ENCODE assay signal across 8 mouse cellular contexts in the genomic region with DNA sequence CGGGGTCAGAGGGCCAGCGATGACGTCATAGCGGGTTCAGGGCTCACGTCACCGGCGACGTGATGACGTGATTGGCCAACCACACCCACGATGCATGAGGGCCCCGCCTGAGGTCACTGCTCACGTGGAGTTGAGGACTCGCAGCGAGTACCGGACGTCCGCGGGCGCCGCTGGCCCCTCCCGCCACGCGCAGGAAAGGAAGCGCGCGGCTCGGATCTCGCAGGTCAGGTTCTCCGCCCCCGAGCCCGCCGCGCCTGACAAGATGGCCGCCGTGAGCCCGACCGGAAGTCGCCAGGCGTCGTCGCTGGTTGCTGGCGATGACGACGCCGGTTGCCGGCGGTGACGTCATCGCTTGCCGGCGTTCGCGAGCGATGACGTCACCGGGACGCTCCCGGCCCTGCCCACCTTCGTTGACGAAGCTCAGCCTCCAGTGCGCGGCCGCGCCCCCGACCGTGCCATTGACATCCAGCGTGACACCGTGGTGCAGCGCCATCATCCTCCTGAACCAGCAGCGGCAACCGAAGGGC. TPM values are rescaled to one million over a fixed set of nuclear protein-coding genes. Genes with fewer than 3 reads are reported as not detected.
DNase-seq lines count a peak whose midpoint lies in the region; ATAC-seq and TF ChIP-seq lines count a peak whose summit lies in the region.

No protein-coding gene starts in this region.

- peaks cover 15% of the 10 kb centered on the region for H3K4me1 ChIP-seq in testis, adult 2 months (ENCODE audit: control insufficient read depth, insufficient read depth, low read length)
- no peaks in the 10 kb centered on the region for H3K4me1 ChIP-seq in embryonic facial prominence, embryonic 12.5 days
- peaks cover 11% of the 10 kb centered on the region for H3K4me1 ChIP-seq in heart, embryonic 15.5 days (replicated peaks)
- no peaks in the 10 kb centered on the region for H3K4me1 ChIP-seq in kidney, postnatal 0 days (replicated peaks; ENCODE audit: insufficient read depth, low read length)
- H3K4me1 ChIP-seq in liver, embryonic 14.5 days (replicated peaks; ENCODE audit: control insufficient read depth in 2 of 2, insufficient read depth in 2 of 2, low read length in 1 of 2): no peaks in the 10 kb centered on the region; a peak in 2 of 4 replicates
- H3K4me1 ChIP-seq in neural tube, embryonic 12.5 days: 0 out of 2 replicates have a peak, but pooled peaks cover 5% of the 10 kb centered on the region
- no peaks in the 10 kb centered on the region for H3K4me1 ChIP-seq in stomach, postnatal 0 days (replicated peaks; ENCODE audit: control insufficient read depth, insufficient read depth)

- H3K9ac ChIP-seq in embryonic facial prominence, embryonic 12.5 days: 0 out of 2 replicates have a peak overlapping the region, but pooled peaks have one; percentile 4
- H3K9ac ChIP-seq in heart, embryonic 15.5 days: peak overlapping the region; percentile 41
- H3K9ac ChIP-seq in kidney, postnatal 0 days (ENCODE audit: low read depth, low read length): peak overlapping the region; percentile 44; the same call in 1 of the 2 replicates
- H3K9ac ChIP-seq in liver, embryonic 14.5 days (replicated peaks): no peak overlapping the region
- H3K9ac ChIP-seq in neural tube, embryonic 12.5 days: peak overlapping the region; percentile 30
- H3K9ac ChIP-seq in stomach, postnatal 0 days (ENCODE audit: low read length): peak overlapping the region; percentile 58

- 0 out of 2 replicates have a peak, but pooled peaks cover 10% of the 10 kb centered on the region for H3K9me3 ChIP-seq in embryonic facial prominence, embryonic 12.5 days
- H3K9me3 ChIP-seq in heart, embryonic 15.5 days (replicated peaks): 0 out of 2 replicates have a peak, but pooled peaks cover 5% of the 10 kb centered on the region
- no peaks in the 10 kb centered on the region for H3K9me3 ChIP-seq in kidney, postnatal 0 days (replicated peaks; ENCODE audit: low read length)
- no peaks in the 10 kb centered on the region for H3K9me3 ChIP-seq in liver, embryonic 14.5 days (ENCODE audit: control insufficient read depth, low read length)
- H3K9me3 ChIP-seq in neural tube, embryonic 12.5 days: peaks cover 9% of the 10 kb centered on the region; the same call in 1 of the 2 replicates
- H3K9me3 ChIP-seq in stomach, postnatal 0 days (ENCODE audit: control insufficient read depth, low read length): no peaks in the 10 kb centered on the region

- no peaks in the 10 kb centered on the region for H3K36me3 ChIP-seq in testis, adult 2 months (ENCODE audit: control insufficient read depth, insufficient read depth, low read length)
- no peaks in the 10 kb centered on the region for H3K36me3 ChIP-seq in embryonic facial prominence, embryonic 12.5 days
- no peaks in the 10 kb centered on the region for H3K36me3 ChIP-seq in heart, embryonic 15.5 days
- no peaks in the 10 kb centered on the region for H3K36me3 ChIP-seq in kidney, postnatal 0 days (ENCODE audit: insufficient read depth, low read length)
- H3K36me3 ChIP-seq in liver, embryonic 14.5 days (replicated peaks; ENCODE audit: control insufficient read depth, insufficient read depth, low read depth): no peaks in the 10 kb centered on the region
- H3K36me3 ChIP-seq in neural tube, embryonic 12.5 days: no peaks in the 10 kb centered on the region
- no peaks in the 10 kb centered on the region for H3K36me3 ChIP-seq in stomach, postnatal 0 days (ENCODE audit: control insufficient read depth, insufficient read depth, low read length)

- ATAC-seq in embryonic facial prominence, embryonic 12.5 days (ENCODE audit: insufficient number of reproducible peaks, insufficient read depth, low FRiP score, low TSS enrichment): 0 out of 2 replicates have a peak, but pooled peaks have one; percentile 18
- peak; percentile 25 for ATAC-seq in heart, embryonic 15.5 days (replicated peaks; ENCODE audit: insufficient number of reproducible peaks, insufficient read depth, low FRiP score, low read depth)
- peak; percentile 38 for ATAC-seq in kidney, postnatal 0 days (replicated peaks; ENCODE audit: low FRiP score, low read depth)
- ATAC-seq in liver, embryonic 14.5 days (ENCODE audit: insufficient read depth): peak; percentile 21; the same call in 1 of the 2 replicates
- ATAC-seq in neural tube, embryonic 12.5 days (ENCODE audit: low FRiP score, low read depth): peak; percentile 42
- ATAC-seq in stomach, postnatal 0 days (ENCODE audit: low FRiP score, low TSS enrichment): peak; percentile 73

- no peak for TF ChIP-seq EP300 in liver, embryonic 14.5 days (IDR thresholded peaks at IDR 0.05; ENCODE audit: low read depth)
- TF ChIP-seq EP300 in stomach, postnatal 0 days (optimal IDR thresholded peaks at IDR 0.05): no peak

- no peaks in the 10 kb centered on the region for H3K27me3 ChIP-seq in testis, adult 2 months (ENCODE audit: control insufficient read depth, insufficient read depth, low read length)
- H3K27me3 ChIP-seq in embryonic facial prominence, embryonic 12.5 days: 0 out of 2 replicates have a peak, but pooled peaks cover 3% of the 10 kb centered on the region
- no peaks in the 10 kb centered on the region for H3K27me3 ChIP-seq in heart, embryonic 15.5 days
- H3K27me3 ChIP-seq in kidney, postnatal 0 days (ENCODE audit: insufficient read depth, low read length): no peaks in the 10 kb centered on the region
- no peaks in the 10 kb centered on the region for H3K27me3 ChIP-seq in liver, embryonic 14.5 days (ENCODE audit: control insufficient read depth, insufficient read depth, low read length)
- H3K27me3 ChIP-seq in neural tube, embryonic 12.5 days (replicated peaks): 0 out of 2 replicates have a peak, but pooled peaks cover 4% of the 10 kb centered on the region
- no peaks in the 10 kb centered on the region for H3K27me3 ChIP-seq in stomach, postnatal 0 days (ENCODE audit: control insufficient read depth, insufficient read depth, low read length)

- 3% methylated on average over 69 of the region's 71 CpGs for WGBS in embryonic facial prominence, embryonic 12.5 days
- 2% methylated on average over 71 of the region's 71 CpGs for WGBS in heart, embryonic 15.5 days
- WGBS in kidney, postnatal 0 days: 3% methylated on average over 71 of the region's 71 CpGs
- 1% methylated on average over 71 of the region's 71 CpGs for WGBS in liver, embryonic 14.5 days (ENCODE audit: insufficient replicate concordance)
- WGBS in neural tube, embryonic 12.5 days: 4% methylated on average over 71 of the region's 71 CpGs
- 1% methylated on average over 63 of the region's 71 CpGs for WGBS in stomach, postnatal 0 days

- TF ChIP-seq POLR2A in testis, adult 2 months (IDR thresholded peaks at IDR 0.05; ENCODE audit: control insufficient read depth, low read depth, low read length): no peak

- no peak for TF ChIP-seq CTCF in testis, adult 2 months (IDR thresholded peaks at IDR 0.05; ENCODE audit: control insufficient read depth, insufficient read depth, insufficient replicate concordance, low read depth, low read length)
- no peak for TF ChIP-seq CTCF in kidney, postnatal 0 days (IDR thresholded peaks at IDR 0.05; ENCODE audit: low read depth)
- no peak for TF ChIP-seq CTCF in liver, embryonic 14.5 days (IDR thresholded peaks at IDR 0.05; ENCODE audit: low read depth)
- peak; percentile 29; the same call in 1 of the 2 replicates for TF ChIP-seq CTCF in stomach, postnatal 0 days (IDR thresholded peaks at IDR 0.05; ENCODE audit: low read depth)

- peak overlapping the region; percentile 50 for H3K27ac ChIP-seq in testis, adult 2 months (ENCODE audit: control insufficient read depth, insufficient read depth, low read depth, low read length)
- peak overlapping the region; percentile 77 for H3K27ac ChIP-seq in embryonic facial prominence, embryonic 12.5 days
- peak overlapping the region; percentile 88 for H3K27ac ChIP-seq in heart, embryonic 15.5 days
- peak overlapping the region; percentile 90 for H3K27ac ChIP-seq in kidney, postnatal 0 days
- peak overlapping the region; percentile 31 for H3K27ac ChIP-seq in liver, embryonic 14.5 days
- peak overlapping the region; percentile 79 for H3K27ac ChIP-seq in neural tube, embryonic 12.5 days
- H3K27ac ChIP-seq in stomach, postnatal 0 days (replicated peaks): peak overlapping the region; percentile 88

- no peak for DNase-seq in testis, postnatal 14 days (ENCODE audit: low spot score)
- DNase-seq in kidney, postnatal 0 days (ENCODE audit: low spot score): peak; percentile 87
- peak in 1 of 3 experiments; percentile 42 for DNase-seq in liver, embryonic 14.5 days (ENCODE audit: low read depth in 3 of 3, low spot score in 3 of 3)
- peak; percentile 87 for DNase-seq in stomach, postnatal 0 days (ENCODE audit: low spot score)

- peak overlapping the region; percentile 60 for H3K4me2 ChIP-seq in embryonic facial prominence, embryonic 12.5 days (replicated peaks)
- H3K4me2 ChIP-seq in heart, embryonic 15.5 days: peak overlapping the region; percentile 76
- peak overlapping the region; percentile 58 for H3K4me2 ChIP-seq in kidney, postnatal 0 days (ENCODE audit: low read length)
- H3K4me2 ChIP-seq in liver, embryonic 14.5 days (ENCODE audit: low read depth): peak overlapping the region; percentile 63
- H3K4me2 ChIP-seq in neural tube, embryonic 12.5 days (replicated peaks): peak overlapping the region; percentile 64
- peak overlapping the region; percentile 58 for H3K4me2 ChIP-seq in stomach, postnatal 0 days (replicated peaks; ENCODE audit: low read depth)

- peak overlapping the region; percentile 73 for H3K4me3 ChIP-seq in testis, adult 2 months (ENCODE audit: control insufficient read depth, low read depth, low read length)
- H3K4me3 ChIP-seq in embryonic facial prominence, embryonic 12.5 days: peak overlapping the region; percentile 60
- peak overlapping the region; percentile 65 for H3K4me3 ChIP-seq in heart, embryonic 15.5 days
- H3K4me3 ChIP-seq in kidney, postnatal 0 days (replicated peaks; ENCODE audit: low read depth, low read length): peak overlapping the region; percentile 43
- peak overlapping the region; percentile 57 to 60 for H3K4me3 ChIP-seq in liver, embryonic 14.5 days (ENCODE audit: insufficient read depth in 1 of 2, low read depth in 2 of 2, low read length in 2 of 2)
- peak overlapping the region; percentile 58 for H3K4me3 ChIP-seq in neural tube, embryonic 12.5 days
- H3K4me3 ChIP-seq in stomach, postnatal 0 days (ENCODE audit: low read depth, low read length): peak overlapping the region; percentile 51

RNA-seq across cellular contexts. Expression of gene Csf2ra, which starts 1.8 kb away (rescaled TPM):
- polyA plus RNA-seq in testis, adult 2 months (2012; rRNA removed): 42.2 and 44.3 TPM in 2 replicates
- 32.4 and 36.1 TPM in 2 replicates for polyA plus RNA-seq in embryonic facial prominence, embryonic 12.5 days (2016; fragmentation: Nextera tagmentation; extraction: Ambion mirVana)
- polyA plus RNA-seq in heart, embryonic 15.5 days (2015; fragmentation: Nextera tagmentation; extraction: Ambion mirVana): 32.4 and 44.3 TPM in 2 replicates
- 16.9 and 21.5 TPM in 2 replicates for polyA plus RNA-seq in kidney, postnatal 0 days (2015; fragmentation: Nextera tagmentation; extraction: Ambion mirVana)
- polyA plus RNA-seq in liver, embryonic 14.5 days (2012; rRNA removed): 20.2 and 26.0 TPM in 2 replicates
- 4.4 and 4.7 TPM in 2 replicates for polyA plus RNA-seq in liver, embryonic 14.5 days (2014; fragmentation: Nextera tagmentation; extraction: Ambion mirVana)
- 43.0 and 45.8 TPM in 2 replicates for polyA plus RNA-seq in neural tube, embryonic 12.5 days (2016; fragmentation: Nextera tagmentation; extraction: Ambion mirVana)
- 8.4 and 9.0 TPM in 2 replicates for polyA plus RNA-seq in stomach, postnatal 0 days (2015; fragmentation: Nextera tagmentation; extraction: Ambion mirVana)

RNA-seq across cellular contexts. Expression of gene Gm6020, which starts 42.8 kb away (rescaled TPM):
- polyA plus RNA-seq in testis, adult 2 months (2012; rRNA removed): not detected in 2 replicates
- polyA plus RNA-seq in embryonic facial prominence, embryonic 12.5 days (2016; fragmentation: Nextera tagmentation; extraction: Ambion mirVana): not detected in 2 replicates
- polyA plus RNA-seq in heart, embryonic 15.5 days (2015; fragmentation: Nextera tagmentation; extraction: Ambion mirVana): not detected in 2 replicates
- not detected in 2 replicates for polyA plus RNA-seq in kidney, postnatal 0 days (2015; fragmentation: Nextera tagmentation; extraction: Ambion mirVana)
- not detected in 2 replicates for polyA plus RNA-seq in liver, embryonic 14.5 days (2012; rRNA removed)
- polyA plus RNA-seq in liver, embryonic 14.5 days (2014; fragmentation: Nextera tagmentation; extraction: Ambion mirVana): not detected in 2 replicates
- not detected in 2 replicates for polyA plus RNA-seq in neural tube, embryonic 12.5 days (2016; fragmentation: Nextera tagmentation; extraction: Ambion mirVana)
- polyA plus RNA-seq in stomach, postnatal 0 days (2015; fragmentation: Nextera tagmentation; extraction: Ambion mirVana): not detected in 2 replicates

RNA-seq across cellular contexts. Expression of gene Gm7102, which starts 50.4 kb away (rescaled TPM):
- 0.66 and 1.1 TPM in 2 replicates for polyA plus RNA-seq in testis, adult 2 months (2012; rRNA removed)
- polyA plus RNA-seq in embryonic facial prominence, embryonic 12.5 days (2016; fragmentation: Nextera tagmentation; extraction: Ambion mirVana): 0.20 and 0.33 TPM in 2 replicates
- not detected in 2 replicates for polyA plus RNA-seq in heart, embryonic 15.5 days (2015; fragmentation: Nextera tagmentation; extraction: Ambion mirVana)
- polyA plus RNA-seq in kidney, postnatal 0 days (2015; fragmentation: Nextera tagmentation; extraction: Ambion mirVana): 0.13 and 0.15 TPM in 2 replicates
- 0.02 TPM in 1 of 2 replicates, not detected in the other for polyA plus RNA-seq in liver, embryonic 14.5 days (2012; rRNA removed)
- polyA plus RNA-seq in liver, embryonic 14.5 days (2014; fragmentation: Nextera tagmentation; extraction: Ambion mirVana): not detected in 2 replicates
- not detected in 2 replicates for polyA plus RNA-seq in neural tube, embryonic 12.5 days (2016; fragmentation: Nextera tagmentation; extraction: Ambion mirVana)
- 0.07 and 0.13 TPM in 2 replicates for polyA plus RNA-seq in stomach, postnatal 0 days (2015; fragmentation: Nextera tagmentation; extraction: Ambion mirVana)

Comparison
In these comparisons a context has a peak if more than half of its experiments do, and no peak if none do; other contexts are left out.
1. H3K27ac ChIP-seq: peak in every context shown above with its lines; median percentile 90 in kidney, postnatal 0 days; 88 in heart, embryonic 15.5 days; 88 in stomach, postnatal 0 days; 79 in neural tube, embryonic 12.5 days; 77 in embryonic facial prominence, embryonic 12.5 days; 50 in testis, adult 2 months; 31 in liver, embryonic 14.5 days.
2. ATAC-seq: peak in every context shown above with its lines; median percentile 73 in stomach, postnatal 0 days; 42 in neural tube, embryonic 12.5 days; 38 in kidney, postnatal 0 days; 25 in heart, embryonic 15.5 days; 21 in liver, embryonic 14.5 days; 18 in embryonic facial prominence, embryonic 12.5 days.